Mouse (Mus musculus): ENCODE data around the gene Psg21.
"Not testable (repeated sequence)": the region's sequence is repeated elsewhere in the genome, so short reads cannot be mapped to it uniquely, and the experiment has no call there.

- not testable (repeated sequence) for TF ChIP-seq POLR2A (IDR thresholded peaks at IDR 0.05; ENCODE audit: borderline replicate concordance, extremely low read depth, insufficient read depth, insufficient read length, poor library complexity, severe bottlenecking); CTCF (IDR thresholded peaks at IDR 0.05; ENCODE audit: borderline replicate concordance, extremely low read depth, insufficient read depth, insufficient read length)
These were observed 29.6 kb downstream of the Psg21 start for GRCm38 (mm10) chr7:18626921-18627320.

Data from brain, embryonic 14.5 days (tissue).